ENCODE assay signal across 24 mouse cellular contexts in the genomic region with DNA sequence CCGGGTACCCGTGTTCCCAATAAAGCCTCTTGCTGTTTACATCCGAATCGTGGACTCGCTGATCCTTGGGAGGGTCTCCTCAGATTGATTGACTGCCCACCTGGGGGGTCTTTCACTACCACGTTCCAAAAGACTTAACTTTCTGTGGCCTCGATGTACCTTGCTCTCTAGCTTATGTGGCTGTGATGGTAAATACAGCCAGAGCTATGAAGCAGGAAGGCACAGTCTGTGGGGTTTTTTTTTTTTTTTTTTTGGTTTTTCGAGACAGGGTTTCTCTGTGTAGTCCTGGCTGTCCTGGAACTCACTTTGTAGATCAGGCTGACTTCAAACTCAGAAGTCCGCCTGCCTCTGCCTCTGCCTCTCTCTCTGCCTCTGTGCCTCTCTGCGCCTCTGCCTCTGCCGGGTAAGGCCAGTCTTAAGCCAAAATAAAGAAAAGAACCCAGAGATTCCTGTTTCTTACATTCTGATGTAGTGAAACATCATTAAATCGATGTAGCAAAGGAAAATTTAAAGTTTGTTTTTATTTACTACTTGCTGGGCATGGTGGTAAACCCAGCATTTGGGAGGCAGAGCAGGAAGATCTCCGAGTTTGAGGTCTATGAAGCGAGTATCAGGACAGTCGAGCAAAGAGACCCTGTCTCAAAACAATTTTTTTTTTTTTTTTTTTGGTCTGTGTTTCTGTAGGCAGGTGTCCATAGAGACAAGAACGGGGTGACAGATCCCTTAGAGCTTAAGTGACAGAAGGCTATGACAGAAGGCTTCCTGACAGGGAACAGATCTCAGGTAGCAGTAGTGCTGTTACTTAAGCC. TPM values are rescaled to one million over a fixed set of nuclear protein-coding genes. Genes with fewer than 3 reads are reported as not detected.
"Had no signal": no experiment of that assay in that cellular context is flagged by ENCODE, and none has a peak within 500 bp of the region (broad histone marks: within the 10 kb centered on the region; RNA-seq: fewer than 3 reads in every experiment).

No protein-coding gene starts in this region.

RNA-seq across cellular contexts. Expression of gene Hist1h4m, which starts 8.7 kb away (rescaled TPM):
- polyA plus RNA-seq: heart, adult 2 months; heart, embryonic 11.5 days; heart, embryonic 13.5 days; heart, embryonic 15.5 days; heart, postnatal 0 days; hindbrain, embryonic 11.5 days; hindbrain, embryonic 13.5 days; hindbrain, embryonic 15.5 days; hindbrain, postnatal 0 days; intestine, embryonic 14.5 days; kidney, adult 2 months; kidney, embryonic 15.5 days; kidney, postnatal 0 days; limb, embryonic 11.5 days; limb, embryonic 13.5 days; limb, embryonic 15.5 days; liver, adult 2 months; liver, postnatal 0 days had no signal

RNA-seq across cellular contexts. Expression of gene Hist1h2ao, which starts 10.0 kb away (rescaled TPM):
- total RNA-seq: heart, postnatal 14 days; heart, postnatal 36 days; hematopoietic stem cell, adult 5-6 weeks; hindbrain, postnatal 0 days; left cerebral cortex, postnatal 10 days; left cerebral cortex, postnatal 4 days had no signal
- polyA plus RNA-seq: heart, adult 2 months; heart, embryonic 11.5 days; heart, embryonic 13.5 days; heart, embryonic 15.5 days; heart, postnatal 0 days; hindbrain, embryonic 11.5 days; hindbrain, embryonic 13.5 days; hindbrain, embryonic 15.5 days; hindbrain, postnatal 0 days; intestine, embryonic 14.5 days; kidney, adult 2 months; kidney, postnatal 0 days; large intestine, adult 2 months; limb, embryonic 13.5 days; limb, embryonic 15.5 days; liver, adult 2 months; liver, postnatal 0 days had no signal
